12 mouse cellular contexts compared by ENCODE assay signal in genomic region chr11:108930612-108931011, GRCm38 (mm10). TPM values are rescaled to one million over a fixed set of nuclear protein-coding genes. Genes with fewer than 3 reads are reported as not detected.
A peak's percentile ranks its signal among the peaks of the same experiment; 100 is the strongest.
DNase-seq lines count a peak whose midpoint lies in the region; ATAC-seq and TF ChIP-seq lines count a peak whose summit lies in the region.
"Had no signal": no experiment of that assay in that cellular context is flagged by ENCODE, and none has a peak within 500 bp of the region (broad histone marks: within the 10 kb centered on the region; RNA-seq: fewer than 3 reads in every experiment).

No protein-coding gene starts in this region.

- no peak for DNase-seq in layer of hippocampus, adult 2 months (ENCODE audit: low spot score in 2 of 2)
- no peak for DNase-seq in layer of hippocampus, adult 8-10 months (ENCODE audit: low spot score in 2 of 2)
- DNase-seq in hindbrain, embryonic 11.5 days (ENCODE audit: low spot score), result peak; percentile 61
- DNase-seq in limb, embryonic 14.5 days (ENCODE audit: low spot score), result no peak
- no peak for DNase-seq in liver, embryonic 11.5 days (ENCODE audit: low spot score)
- no peak for DNase-seq in lung, postnatal 25 days (ENCODE audit: low spot score)
- DNase-seq: adrenal gland, postnatal 10 days; heart, postnatal 10 days; lung, adult 2 months had no signal

- no peak for TF ChIP-seq POLR2A in limb, embryonic 14.5 days (IDR thresholded peaks at IDR 0.05; ENCODE audit: borderline replicate concordance, extremely low read depth, insufficient read depth, insufficient read length)

- 0 out of 2 replicates have a peak overlapping the region, but pooled peaks have one; percentile 23 for H3K27ac ChIP-seq in layer of hippocampus, adult 2 months
- H3K27ac ChIP-seq in hindbrain, embryonic 11.5 days (ENCODE audit: low read depth, low read length), result peak overlapping the region; percentile 66
- no peak overlapping the region for H3K27ac ChIP-seq in limb, embryonic 14.5 days (replicated peaks; ENCODE audit: low read depth, low read length)
- 0 out of 2 replicates have a peak overlapping the region, but pooled peaks have one; percentile 13 for H3K27ac ChIP-seq in neural tube, embryonic 15.5 days (replicated peaks)
- no peak overlapping the region for H3K27ac ChIP-seq in liver, embryonic 11.5 days (ENCODE audit: low read depth, low read length)
- H3K27ac ChIP-seq in intestine, embryonic 16.5 days (ENCODE audit: low read length), result no peak overlapping the region
- H3K27ac ChIP-seq: stomach, postnatal 0 days had no signal

- no peaks in the 10 kb centered on the region for H3K27me3 ChIP-seq in hindbrain, embryonic 11.5 days (ENCODE audit: control insufficient read depth, insufficient read depth, low read length)
- H3K27me3 ChIP-seq in limb, embryonic 14.5 days (ENCODE audit: control insufficient read depth, insufficient read depth, low read length), result no peaks in the 10 kb centered on the region
- H3K27me3 ChIP-seq in neural tube, embryonic 15.5 days (replicated peaks), result no peaks in the 10 kb centered on the region
- no peaks in the 10 kb centered on the region for H3K27me3 ChIP-seq in liver, embryonic 11.5 days (replicated peaks; ENCODE audit: control insufficient read depth, insufficient read depth, low read length)
- H3K27me3 ChIP-seq in intestine, embryonic 16.5 days (replicated peaks; ENCODE audit: control insufficient read depth, insufficient read depth, low read length), result no peaks in the 10 kb centered on the region

- 39% methylated on average over 2 of the region's 3 CpGs for WGBS in hindbrain, embryonic 11.5 days
- 38% methylated on average over 2 of the region's 3 CpGs for WGBS in limb, embryonic 14.5 days
- WGBS in neural tube, embryonic 15.5 days, result 36% methylated on average over 2 of the region's 3 CpGs
- WGBS in liver, embryonic 11.5 days, result 78% methylated on average over 2 of the region's 3 CpGs
- WGBS in intestine, embryonic 16.5 days, result 79% methylated on average over 2 of the region's 3 CpGs

- peaks cover 37% of the 10 kb centered on the region for H3K4me1 ChIP-seq in hindbrain, embryonic 11.5 days (replicated peaks; ENCODE audit: control insufficient read depth, insufficient read depth, low read length)
- peaks cover 68% of the 10 kb centered on the region for H3K4me1 ChIP-seq in limb, embryonic 14.5 days (ENCODE audit: control insufficient read depth, insufficient read depth, low read length)
- peaks cover 87% of the 10 kb centered on the region for H3K4me1 ChIP-seq in neural tube, embryonic 15.5 days
- peaks cover 3% of the 10 kb centered on the region; the same call in 1 of the 2 replicates for H3K4me1 ChIP-seq in liver, embryonic 11.5 days (replicated peaks; ENCODE audit: control insufficient read depth, insufficient read depth, low read length)
- H3K4me1 ChIP-seq in intestine, embryonic 16.5 days (ENCODE audit: control insufficient read depth, insufficient read depth, low read length), result peaks cover 22% of the 10 kb centered on the region

- peaks cover 11% of the 10 kb centered on the region for H3K36me3 ChIP-seq in hindbrain, embryonic 11.5 days (ENCODE audit: control insufficient read depth, insufficient read depth, low read length)
- H3K36me3 ChIP-seq in limb, embryonic 14.5 days (ENCODE audit: control insufficient read depth, insufficient read depth, low read length), result peaks cover 57% of the 10 kb centered on the region
- peaks cover 18% of the 10 kb centered on the region for H3K36me3 ChIP-seq in neural tube, embryonic 15.5 days
- H3K36me3 ChIP-seq in liver, embryonic 11.5 days (ENCODE audit: control insufficient read depth, insufficient read depth, low read length), result peaks cover 9% of the 10 kb centered on the region
- peaks cover 22% of the 10 kb centered on the region for H3K36me3 ChIP-seq in intestine, embryonic 16.5 days (ENCODE audit: control insufficient read depth, insufficient read depth, low read length)

- TF ChIP-seq CTCF in layer of hippocampus, adult 2 months (conservative IDR thresholded peaks at IDR 0.05), result no peak

- no peak overlapping the region for H3K4me3 ChIP-seq in layer of hippocampus, adult 2 months
- H3K4me3 ChIP-seq in hindbrain, embryonic 11.5 days (ENCODE audit: low read depth, low read length), result no peak overlapping the region
- H3K4me3 ChIP-seq in limb, embryonic 14.5 days (replicated peaks; ENCODE audit: low read length), result no peak overlapping the region
- H3K4me3 ChIP-seq in neural tube, embryonic 15.5 days (replicated peaks), result no peak overlapping the region
- H3K4me3 ChIP-seq in liver, embryonic 11.5 days (ENCODE audit: low read depth, low read length), result no peak overlapping the region
- no peak overlapping the region for H3K4me3 ChIP-seq in intestine, embryonic 16.5 days (ENCODE audit: low read length)

- 0 out of 2 replicates have a peak overlapping the region, but pooled peaks have one; percentile 4 for H3K4me2 ChIP-seq in hindbrain, embryonic 11.5 days (replicated peaks; ENCODE audit: low read depth, low read length)
- H3K4me2 ChIP-seq in limb, embryonic 14.5 days (replicated peaks; ENCODE audit: low read depth, low read length, severe bottlenecking), result no peak overlapping the region
- peak overlapping the region; percentile 36 for H3K4me2 ChIP-seq in neural tube, embryonic 15.5 days
- no peak overlapping the region for H3K4me2 ChIP-seq in liver, embryonic 11.5 days
- H3K4me2 ChIP-seq in intestine, embryonic 16.5 days (ENCODE audit: low read depth, low read length), result no peak overlapping the region

- H3K9me3 ChIP-seq in hindbrain, embryonic 11.5 days (ENCODE audit: control insufficient read depth, low read length), result no peaks in the 10 kb centered on the region
- H3K9me3 ChIP-seq in limb, embryonic 14.5 days (ENCODE audit: control insufficient read depth, low read length), result no peaks in the 10 kb centered on the region
- H3K9me3 ChIP-seq in neural tube, embryonic 15.5 days (replicated peaks), result no peaks in the 10 kb centered on the region
- H3K9me3 ChIP-seq in liver, embryonic 11.5 days (ENCODE audit: control insufficient read depth, low read length), result no peaks in the 10 kb centered on the region
- no peaks in the 10 kb centered on the region for H3K9me3 ChIP-seq in intestine, embryonic 16.5 days (ENCODE audit: control insufficient read depth, low read length)

- no peak overlapping the region; the same call in 1 of the 2 replicates for H3K9ac ChIP-seq in hindbrain, embryonic 11.5 days (ENCODE audit: low read depth, low read length)
- 0 out of 2 replicates have a peak overlapping the region, but pooled peaks have one; percentile 0 for H3K9ac ChIP-seq in limb, embryonic 14.5 days (ENCODE audit: low read depth, low read length, severe bottlenecking)
- 0 out of 2 replicates have a peak overlapping the region, but pooled peaks have one; percentile 9 for H3K9ac ChIP-seq in neural tube, embryonic 15.5 days (replicated peaks)
- no peak overlapping the region for H3K9ac ChIP-seq in liver, embryonic 11.5 days (ENCODE audit: low read depth, low read length)
- no peak overlapping the region for H3K9ac ChIP-seq in intestine, embryonic 16.5 days (ENCODE audit: low read depth, low read length)

- ATAC-seq in hindbrain, embryonic 11.5 days (ENCODE audit: low FRiP score), result peak; percentile 59
- no peak for ATAC-seq in limb, embryonic 14.5 days (ENCODE audit: low FRiP score, low read depth)
- ATAC-seq in neural tube, embryonic 15.5 days (ENCODE audit: low FRiP score), result no peak
- no peak for ATAC-seq in liver, embryonic 11.5 days (replicated peaks; ENCODE audit: low FRiP score)
- no peak for ATAC-seq in intestine, embryonic 16.5 days

RNA-seq across cellular contexts. Expression of gene Axin2, which starts 10.5 kb away (rescaled TPM):
- 10 to 100 TPM; 31.1 to 32.7 TPM for total RNA-seq in layer of hippocampus, adult 2 months (2021)
- total RNA-seq in layer of hippocampus, adult 8-10 months (2022), result 10 to 100 TPM; 29.6 to 35.6 (median 32.4) TPM
- 20.1 and 26.5 TPM in 2 replicates for polyA plus RNA-seq in hindbrain, embryonic 11.5 days (2014; fragmentation: Nextera tagmentation; extraction: Ambion mirVana)
- polyA plus RNA-seq in limb, embryonic 14.5 days (2012; rRNA removed), result 50.9 and 58.2 TPM in 2 replicates
- 22.6 and 22.7 TPM in 2 replicates for polyA plus RNA-seq in limb, embryonic 14.5 days (2014; fragmentation: Nextera tagmentation; extraction: Ambion mirVana)
- polyA plus RNA-seq in neural tube, embryonic 15.5 days (2015; fragmentation: Nextera tagmentation; extraction: Ambion mirVana), result 6.1 and 6.3 TPM in 2 replicates
- 1.7 and 2.3 TPM in 2 replicates for polyA plus RNA-seq in liver, embryonic 11.5 days (2014; fragmentation: Nextera tagmentation; extraction: Ambion mirVana)
- 2.8 and 3.2 TPM in 2 replicates for polyA plus RNA-seq in intestine, embryonic 16.5 days (2015; fragmentation: Nextera tagmentation; extraction: Ambion mirVana)

Comparison
In these comparisons a context has a peak if more than half of its experiments do, and no peak if none do; other contexts are left out.
1. H3K27ac ChIP-seq: peak in layer of hippocampus, adult 2 months (single experiment), hindbrain, embryonic 11.5 days (single experiment) and neural tube, embryonic 15.5 days (single experiment); none in limb, embryonic 14.5 days (single experiment), liver, embryonic 11.5 days (single experiment) and intestine, embryonic 16.5 days (single experiment).
2. H3K4me2 ChIP-seq: peak in hindbrain, embryonic 11.5 days (single experiment) and neural tube, embryonic 15.5 days (single experiment); none in limb, embryonic 14.5 days (single experiment), liver, embryonic 11.5 days (single experiment) and intestine, embryonic 16.5 days (single experiment).
3. H3K9ac ChIP-seq: peak in limb, embryonic 14.5 days (single experiment) and neural tube, embryonic 15.5 days (single experiment); none in hindbrain, embryonic 11.5 days (single experiment), liver, embryonic 11.5 days (single experiment) and intestine, embryonic 16.5 days (single experiment).